Mouse (Mus musculus) ES-Bruce4 (cell line): ENCODE measurements at regions not wholly inside any gene's neighbourhood (a gene's known extent, or its start where the extent isn't known, plus 50 kb on each side); places are given as distances from the start of the nearest gene placed in this dataset.

Source experiments
- CTCF ChIP-seq: IDR thresholded peaks from one replicate; pipeline ENCODE4 v1.8.1; 2011; ENCODE audit warnings: low read depth, low read length
- EP300 ChIP-seq: IDR thresholded peaks from 2 replicates; pipeline ENCODE4 v1.6.1; 2011; ENCODE audit warnings: low read depth, low read length; ENCODE audit not compliant: insufficient read depth
- POLR2A ChIP-seq: IDR thresholded peaks from one replicate; pipeline ENCODE4 v1.8.1; 2011; ENCODE audit warnings: low read length; ENCODE audit not compliant: insufficient read depth

DNA sequence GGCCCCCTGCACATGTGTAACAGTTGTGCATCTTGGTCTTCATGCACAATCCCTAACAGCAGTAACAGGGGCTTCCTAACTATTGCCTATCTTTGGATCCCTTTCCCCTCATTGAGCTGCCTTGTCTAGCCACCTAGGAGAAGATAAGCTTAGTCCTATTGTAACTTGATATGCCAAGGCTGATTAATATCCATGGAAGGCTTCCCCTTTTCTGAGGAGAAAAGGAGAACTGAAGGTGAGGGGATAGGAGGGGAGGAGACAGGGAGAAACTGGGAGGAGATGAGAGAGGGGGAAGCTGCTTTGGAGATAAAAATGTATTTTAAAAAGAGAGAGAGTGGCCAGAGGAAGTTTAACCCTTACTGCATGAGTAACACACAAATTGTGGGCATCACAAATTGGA is 89.0 kb upstream of the Arhgap18 start:
- TF ChIP-seq CTCF (no peak), POLR2A (no peak), EP300 (no peak)
